ENCODE assay signal across 11 mouse cellular contexts in genomic region chr5:112041285-112041684, GRCm38 (mm10).
DNase-seq lines count a peak whose midpoint lies in the region; ATAC-seq and TF ChIP-seq lines count a peak whose summit lies in the region.
"Had no signal": no experiment of that assay in that cellular context is flagged by ENCODE, and none has a peak within 500 bp of the region (broad histone marks: within the 10 kb centered on the region; RNA-seq: fewer than 3 reads in every experiment).

No protein-coding gene starts in this region.

- ATAC-seq in forebrain, embryonic 12.5 days (ENCODE audit: low FRiP score) = peak; percentile 91
- peak; percentile 69 for ATAC-seq in hindbrain, embryonic 16.5 days
- ATAC-seq in midbrain, postnatal 0 days (ENCODE audit: low FRiP score) = peak; percentile 23; the same call in 1 of the 2 replicates
- ATAC-seq in monocyte, adult 5-6 weeks (replicated peaks; ENCODE audit: insufficient number of reproducible peaks, low FRiP score, low TSS enrichment, poor library complexity, severe bottlenecking) = no peak

- H3K27ac ChIP-seq in forebrain, embryonic 12.5 days = peak overlapping the region; percentile 89
- 0 out of 2 replicates have a peak overlapping the region, but pooled peaks have one; percentile 20 for H3K27ac ChIP-seq in hindbrain, embryonic 16.5 days (ENCODE audit: low read depth, low read length)
- peak overlapping the region; percentile 28; the same call in 1 of the 2 replicates for H3K27ac ChIP-seq in midbrain, postnatal 0 days (ENCODE audit: low read depth, low read length)
- H3K27ac ChIP-seq: kidney, postnatal 0 days had no signal

- H3K27me3 ChIP-seq in forebrain, embryonic 12.5 days = peaks cover 2% of the 10 kb centered on the region; the same call in 1 of the 2 replicates
- no peaks in the 10 kb centered on the region for H3K27me3 ChIP-seq in hindbrain, embryonic 16.5 days (replicated peaks; ENCODE audit: control insufficient read depth, insufficient read depth, low read length)
- H3K27me3 ChIP-seq in midbrain, postnatal 0 days (ENCODE audit: insufficient read depth, low read length) = no peaks in the 10 kb centered on the region

- H3K4me2 ChIP-seq in forebrain, embryonic 12.5 days = peak overlapping the region; percentile 27
- H3K4me2 ChIP-seq in hindbrain, embryonic 16.5 days (ENCODE audit: low read length) = no peak overlapping the region
- no peak overlapping the region for H3K4me2 ChIP-seq in midbrain, postnatal 0 days (ENCODE audit: low read depth, low read length, poor library complexity, severe bottlenecking)
- H3K4me2 ChIP-seq: lung, embryonic 14.5 days had no signal

- WGBS in forebrain, embryonic 12.5 days = 21% methylated on average over 4 of the region's 4 CpGs
- WGBS in hindbrain, embryonic 16.5 days = 16% methylated on average over 4 of the region's 4 CpGs
- WGBS in midbrain, postnatal 0 days = 14% methylated on average over 4 of the region's 4 CpGs

- no peak for TF ChIP-seq CTCF in midbrain, postnatal 0 days (IDR thresholded peaks at IDR 0.05)

- peaks cover 45% of the 10 kb centered on the region for H3K4me1 ChIP-seq in forebrain, embryonic 12.5 days
- H3K4me1 ChIP-seq in hindbrain, embryonic 16.5 days (ENCODE audit: control insufficient read depth, insufficient read depth, low read depth, low read length) = peaks cover 13% of the 10 kb centered on the region
- peaks cover 12% of the 10 kb centered on the region for H3K4me1 ChIP-seq in midbrain, postnatal 0 days (ENCODE audit: insufficient read depth, low read length)

- no peak overlapping the region for H3K4me3 ChIP-seq in forebrain, embryonic 12.5 days (replicated peaks)
- no peak overlapping the region for H3K4me3 ChIP-seq in hindbrain, embryonic 16.5 days (ENCODE audit: low read length)
- no peak overlapping the region for H3K4me3 ChIP-seq in midbrain, postnatal 0 days (ENCODE audit: low read depth, low read length)
- H3K4me3 ChIP-seq: myocyte had no signal

- no peaks in the 10 kb centered on the region for H3K9me3 ChIP-seq in forebrain, embryonic 12.5 days
- H3K9me3 ChIP-seq in hindbrain, embryonic 16.5 days (ENCODE audit: control insufficient read depth, low read length) = no peaks in the 10 kb centered on the region
- H3K9me3 ChIP-seq in midbrain, postnatal 0 days (ENCODE audit: low read length) = no peaks in the 10 kb centered on the region

- DNase-seq in adipocyte (ENCODE audit: low spot score) = peak; percentile 5
- DNase-seq in midbrain, postnatal 0 days (ENCODE audit: low spot score) = peak; percentile 32
- DNase-seq in lung, postnatal 25 days (ENCODE audit: low spot score) = no peak
- no peak for DNase-seq in adrenal gland, postnatal 4 days (ENCODE audit: low spot score in 2 of 2)
- DNase-seq: heart, adult 18-20 months; lung, embryonic 14.5 days had no signal

- no peak overlapping the region for H3K9ac ChIP-seq in forebrain, embryonic 12.5 days
- no peak overlapping the region for H3K9ac ChIP-seq in hindbrain, embryonic 16.5 days (ENCODE audit: low read depth, low read length)
- no peak overlapping the region for H3K9ac ChIP-seq in midbrain, postnatal 0 days (replicated peaks; ENCODE audit: low read length, poor library complexity, severe bottlenecking)
- H3K9ac ChIP-seq: lung, embryonic 14.5 days had no signal

- H3K36me3 ChIP-seq in forebrain, embryonic 12.5 days (replicated peaks) = no peaks in the 10 kb centered on the region
- H3K36me3 ChIP-seq in hindbrain, embryonic 16.5 days (ENCODE audit: control insufficient read depth, insufficient read depth, low read length) = no peaks in the 10 kb centered on the region
- no peaks in the 10 kb centered on the region for H3K36me3 ChIP-seq in midbrain, postnatal 0 days (ENCODE audit: insufficient read depth, low read length)

Comparison
In these comparisons a context has a peak if more than half of its experiments do, and no peak if none do; other contexts are left out.
1. DNase-seq: peak in adipocyte (single experiment) and midbrain, postnatal 0 days (single experiment); none in lung, postnatal 25 days (single experiment) and adrenal gland, postnatal 4 days (0 of 2).
2. H3K27ac ChIP-seq: peak in every context shown above with its lines; median percentile 89 in forebrain, embryonic 12.5 days; 28 in midbrain, postnatal 0 days; 20 in hindbrain, embryonic 16.5 days.